Comparison of ENCODE assay signal across 9 mouse cellular contexts in genomic region chr11:97422507-97422906, GRCm38 (mm10). TPM values are rescaled to one million over a fixed set of nuclear protein-coding genes. Genes with fewer than 3 reads are reported as not detected.
A peak's percentile ranks its signal among the peaks of the same experiment; 100 is the strongest.
DNase-seq lines count a peak whose midpoint lies in the region; ATAC-seq and TF ChIP-seq lines count a peak whose summit lies in the region.
"Had no signal": no experiment of that assay in that cellular context is flagged by ENCODE, and none has a peak within 500 bp of the region (broad histone marks: within the 10 kb centered on the region; RNA-seq: fewer than 3 reads in every experiment).

No protein-coding gene starts in this region.

- peak overlapping the region; percentile 37 for H3K9ac ChIP-seq in embryonic facial prominence, embryonic 13.5 days
- peak overlapping the region; percentile 9; the same call in 1 of the 2 replicates for H3K9ac ChIP-seq in limb, embryonic 11.5 days (ENCODE audit: low read length)

- intact Hi-C loops in gastrocnemius, adult 2 months (cut with DNase I): no loop called here

- peak overlapping the region; percentile 96 for H3K27ac ChIP-seq in cortical plate, adult 2 months (ENCODE audit: insufficient read depth, low read length)
- H3K27ac ChIP-seq in embryonic facial prominence, embryonic 13.5 days: peak overlapping the region; percentile 33; the same call in 1 of the 2 replicates
- peak overlapping the region; percentile 76 for H3K27ac ChIP-seq in limb, embryonic 11.5 days (replicated peaks; ENCODE audit: low read depth, low read length)
- H3K27ac ChIP-seq in gastrocnemius, adult 2 months: no peak overlapping the region; the same call in 1 of the 2 replicates

- H3K27me3 ChIP-seq in embryonic facial prominence, embryonic 13.5 days: no peaks in the 10 kb centered on the region
- no peaks in the 10 kb centered on the region for H3K27me3 ChIP-seq in limb, embryonic 11.5 days (ENCODE audit: control insufficient read depth, insufficient read depth, low read length)

- 47% methylated on average over 4 of the region's 4 CpGs for WGBS in embryonic facial prominence, embryonic 13.5 days
- WGBS in limb, embryonic 11.5 days: 50% methylated on average over 4 of the region's 4 CpGs

- DNase-seq in layer of hippocampus, adult 11-12 months (ENCODE audit: low spot score): peak; percentile 69
- DNase-seq in layer of hippocampus, postnatal 25 days (ENCODE audit: extremely low spot score in 1 of 2, low spot score in 1 of 2): no peak
- no peak for DNase-seq in limb, embryonic 11.5 days (ENCODE audit: low spot score)
- DNase-seq in gastrocnemius, adult 2 months: no peak
- DNase-seq in kidney, adult 18-20 months: no peak
- no peak for DNase-seq in spleen, postnatal 36 days (ENCODE audit: low spot score in 2 of 2)
- DNase-seq: spleen, adult 18-20 months had no signal

- no peak for TF ChIP-seq CTCF in cortical plate, adult 2 months (IDR thresholded peaks at IDR 0.05; ENCODE audit: extremely low read depth, insufficient read depth, low read length)
- no peak for TF ChIP-seq CTCF in gastrocnemius, adult 2 months (IDR thresholded peaks at IDR 0.05)

- ATAC-seq in embryonic facial prominence, embryonic 13.5 days (ENCODE audit: insufficient number of reproducible peaks, insufficient read depth, low FRiP score, low TSS enrichment, low read depth): no peak
- peak; percentile 21; the same call in 1 of the 2 replicates for ATAC-seq in limb, embryonic 11.5 days (ENCODE audit: insufficient number of reproducible peaks, low FRiP score, low TSS enrichment, low read depth)

- no peak overlapping the region for H3K4me3 ChIP-seq in cortical plate, adult 2 months (ENCODE audit: insufficient read depth, low read length)
- no peak overlapping the region for H3K4me3 ChIP-seq in embryonic facial prominence, embryonic 13.5 days
- H3K4me3 ChIP-seq in limb, embryonic 11.5 days (ENCODE audit: low read depth, low read length): no peak overlapping the region
- no peak overlapping the region for H3K4me3 ChIP-seq in gastrocnemius, adult 2 months

- H3K9me3 ChIP-seq in embryonic facial prominence, embryonic 13.5 days: no peaks in the 10 kb centered on the region
- H3K9me3 ChIP-seq in limb, embryonic 11.5 days (ENCODE audit: control insufficient read depth, low read length): no peaks in the 10 kb centered on the region

- TF ChIP-seq POLR2A in cortical plate, adult 2 months (IDR thresholded peaks at IDR 0.05; ENCODE audit: extremely low read depth, insufficient read depth, low read length): no peak

- no peak overlapping the region for H3K4me2 ChIP-seq in embryonic facial prominence, embryonic 13.5 days
- no peak overlapping the region for H3K4me2 ChIP-seq in limb, embryonic 11.5 days (ENCODE audit: low read depth, severe bottlenecking)

- no peaks in the 10 kb centered on the region for H3K36me3 ChIP-seq in embryonic facial prominence, embryonic 13.5 days
- no peaks in the 10 kb centered on the region for H3K36me3 ChIP-seq in limb, embryonic 11.5 days (ENCODE audit: control insufficient read depth, insufficient read depth, low read length)

- H3K4me1 ChIP-seq in cortical plate, adult 2 months (ENCODE audit: control insufficient read depth, insufficient read depth, low read length): no peaks in the 10 kb centered on the region; the same call in 1 of the 2 replicates
- peaks cover 37% of the 10 kb centered on the region for H3K4me1 ChIP-seq in embryonic facial prominence, embryonic 13.5 days
- H3K4me1 ChIP-seq in limb, embryonic 11.5 days (ENCODE audit: control insufficient read depth, insufficient read depth, low read length): peaks cover 14% of the 10 kb centered on the region

RNA-seq across cellular contexts. Expression of gene Arhgap23, which starts 7.2 kb away (rescaled TPM):
- total RNA-seq in layer of hippocampus, postnatal 25 days (2021): 10 to 100 TPM; 71.4 to 73.5 TPM
- polyA plus RNA-seq in cortical plate, adult 2 months (2012; rRNA removed): 70.2 and 71.5 TPM in 2 replicates
- polyA plus RNA-seq in embryonic facial prominence, embryonic 13.5 days (2015; fragmentation: Nextera tagmentation; extraction: Ambion mirVana): 7.7 and 8.4 TPM in 2 replicates
- polyA plus RNA-seq in limb, embryonic 11.5 days (2014; fragmentation: Nextera tagmentation; extraction: Ambion mirVana): 3.8 and 4.2 TPM in 2 replicates
- 1 to 10 TPM; 5.9 to 7.5 TPM for total RNA-seq in gastrocnemius, adult 2 months (2021)
